Mouse (Mus musculus) bone marrow macrophage, adult 2 months (primary cell): Measurements from ENCODE around the gene Chid1.

Experiments used
- CTCF ChIP-seq: IDR thresholded peaks from 2 replicates; pipeline ENCODE4 v1.5.1; 2012; ENCODE audit warnings: low read depth, mild to moderate bottlenecking, low read length, moderate library complexity
- POLR2A ChIP-seq: IDR thresholded peaks from 2 replicates; pipeline ENCODE4 v1.6.1; 2012; ENCODE audit warnings: mild to moderate bottlenecking, low read depth, low read length, borderline replicate concordance

DNA sequence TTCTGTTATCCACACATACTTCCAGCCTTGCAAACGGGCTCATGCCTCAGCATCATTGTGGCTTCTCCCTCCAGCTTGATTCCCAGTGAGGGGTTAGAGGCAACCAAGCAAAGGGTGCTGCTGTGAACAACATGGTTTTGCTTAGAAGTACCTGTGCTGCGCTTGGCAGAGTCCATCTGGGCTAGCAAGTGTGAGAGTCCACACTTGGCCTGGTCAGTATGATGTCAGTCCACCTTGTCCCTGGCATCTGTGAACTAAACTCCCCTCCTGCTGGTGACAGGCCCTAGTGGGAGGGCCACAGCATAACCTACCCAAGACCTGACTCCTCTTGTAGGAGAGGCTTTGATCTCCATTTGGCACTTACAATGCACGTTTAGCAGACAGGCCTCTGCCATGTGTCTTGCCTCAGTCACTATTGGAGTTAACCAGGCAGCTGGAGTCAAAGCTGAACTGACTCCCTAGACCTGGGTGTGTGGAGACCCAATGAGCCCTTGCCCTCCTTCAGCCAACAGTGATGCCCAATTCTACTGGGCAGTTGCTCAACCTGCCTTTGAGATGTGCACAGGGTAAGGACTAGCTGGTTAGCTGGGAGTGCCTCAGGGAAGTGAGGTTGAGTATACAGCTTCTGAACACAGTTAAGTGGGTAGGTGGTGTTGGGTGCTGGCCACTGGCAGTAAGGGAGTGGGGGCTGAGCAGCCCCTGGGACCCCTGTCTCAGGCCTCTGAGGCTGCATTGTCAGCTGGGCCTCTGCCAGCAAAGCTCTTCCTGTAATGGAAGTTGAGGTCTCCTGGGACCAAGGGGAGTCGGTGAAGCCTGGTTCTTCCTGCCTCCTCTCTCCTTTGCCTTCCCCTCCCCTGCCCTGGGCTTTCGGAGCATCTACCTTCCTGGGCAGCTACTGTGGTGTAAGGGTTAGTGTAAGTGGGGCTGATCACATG, 55.2 kb downstream of the Chid1 start:
- TF ChIP-seq POLR2A (no peak), CTCF (no peak)
